Mouse (Mus musculus) left cerebral cortex, adult 18-20 months (tissue): ENCODE measurements at regions not wholly inside any gene's neighbourhood (a gene's known extent, or its start where the extent isn't known, plus 50 kb on each side); places are given as distances from the start of the nearest gene placed in this dataset.

Source experiments
- DNase-seq, 2 experiments: peaks; one replicate each; pipeline ENCODE4 v3.0.0; 2021 to 2022; ENCODE audit warnings: low spot score in 2 of 2, mixed read lengths in 1 of 2

DNA sequence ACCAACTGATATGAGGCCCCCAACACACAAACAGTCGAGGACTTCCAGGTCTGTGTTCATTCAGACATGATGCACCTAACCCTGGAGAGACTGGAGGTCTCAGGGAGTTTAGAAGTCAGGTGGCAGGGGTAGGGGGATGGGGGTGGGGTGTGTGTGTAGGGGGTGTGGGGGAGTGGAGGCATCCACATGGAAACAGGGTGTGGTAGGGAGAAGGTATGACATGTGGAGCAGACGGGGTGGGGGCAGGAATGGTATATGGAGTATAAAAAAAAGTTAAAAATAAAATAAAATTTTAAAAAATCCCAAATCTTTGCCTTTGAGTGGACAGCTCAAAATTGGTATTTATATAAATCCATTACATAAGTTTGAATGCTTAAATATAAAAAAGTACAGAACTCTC is 282.3 kb downstream of the Isl1 start:
- DNase-seq: no peak

DNA sequence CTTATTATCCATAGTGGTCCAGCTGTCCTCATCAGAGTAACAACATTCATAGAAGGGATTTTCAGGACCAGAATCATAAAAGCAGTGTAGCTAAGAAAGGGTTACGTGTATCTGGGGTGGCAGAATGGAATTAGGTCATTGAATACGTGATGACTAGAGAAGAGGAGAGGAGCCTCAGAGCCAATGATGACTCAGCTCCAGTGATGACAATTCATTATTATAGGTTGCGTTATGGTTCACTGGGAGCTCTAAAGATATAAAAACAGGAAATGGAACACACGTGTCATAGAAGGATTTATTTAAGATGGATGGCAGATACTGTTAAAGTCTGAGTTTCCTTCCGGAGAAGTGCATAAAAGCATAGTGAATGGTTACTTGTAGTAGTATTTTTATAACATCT is 291.6 kb downstream of the Isl1 start:
- DNase-seq: no peak

DNA sequence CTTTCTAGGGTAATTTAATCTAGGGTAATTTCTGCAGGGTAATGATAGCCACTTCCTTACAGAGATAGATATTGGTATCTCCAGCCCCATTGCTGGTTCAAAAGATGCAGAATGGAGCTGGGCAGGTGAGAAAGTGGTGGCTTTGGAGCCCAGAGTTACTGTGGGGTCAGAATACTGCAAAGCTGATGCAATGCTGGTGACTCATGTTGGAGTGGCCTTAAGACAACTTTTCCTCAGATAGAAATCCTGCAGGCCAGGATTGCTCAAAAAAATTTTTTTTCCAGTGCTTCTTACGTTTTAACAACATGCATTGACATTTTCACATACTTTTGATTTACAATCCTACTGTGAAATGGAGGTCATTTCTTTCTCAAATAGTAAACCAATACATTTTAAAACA is 305.8 kb downstream of the Isl1 start:
- no peak for DNase-seq

DNA sequence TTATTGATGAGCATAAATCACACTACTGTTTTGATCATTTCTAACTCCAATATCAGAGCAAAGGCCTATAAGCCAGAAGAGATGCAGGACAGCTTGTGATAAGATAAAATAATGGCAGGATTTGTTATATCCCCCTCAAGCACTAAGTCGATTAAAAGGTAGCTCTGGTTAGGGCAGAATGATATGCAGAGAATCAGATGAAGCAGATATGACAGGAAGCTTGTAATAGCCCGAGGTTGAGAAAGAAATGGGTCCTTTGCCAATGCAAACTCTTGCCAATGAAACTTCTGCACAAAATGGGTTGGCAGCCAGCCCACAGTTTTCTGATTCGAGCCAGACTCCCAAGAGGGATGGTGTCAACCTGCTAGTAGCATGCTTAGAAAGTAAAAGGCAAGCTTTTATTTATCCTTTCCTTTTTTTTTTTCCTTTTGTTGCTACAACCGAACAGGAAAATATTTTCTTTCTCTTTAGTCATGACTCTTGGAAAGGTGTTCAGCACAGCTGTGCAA is 307.0 kb downstream of the Isl1 start:
- DNase-seq: peak; percentile 20 to 56

DNA sequence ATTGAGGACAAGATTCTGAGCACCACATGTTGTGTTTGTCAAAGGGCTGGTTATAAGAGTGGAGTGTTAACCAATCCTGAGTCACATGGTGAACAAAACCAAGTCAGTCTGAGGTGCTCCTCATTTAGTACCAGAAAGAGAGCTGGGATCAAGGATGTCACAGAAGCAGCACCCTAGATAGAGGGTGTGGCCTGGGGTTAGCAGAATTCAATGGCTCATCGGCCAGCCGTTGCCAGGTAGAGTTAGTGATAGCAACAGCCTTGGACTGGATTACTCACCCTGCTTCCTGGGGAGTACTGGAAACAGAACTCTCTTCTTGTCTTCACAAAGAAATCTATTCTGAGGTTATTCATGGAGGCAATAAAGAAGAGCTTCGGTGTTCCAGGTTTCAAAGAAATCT is 318.9 kb downstream of the Isl1 start:
- no peak for DNase-seq

DNA sequence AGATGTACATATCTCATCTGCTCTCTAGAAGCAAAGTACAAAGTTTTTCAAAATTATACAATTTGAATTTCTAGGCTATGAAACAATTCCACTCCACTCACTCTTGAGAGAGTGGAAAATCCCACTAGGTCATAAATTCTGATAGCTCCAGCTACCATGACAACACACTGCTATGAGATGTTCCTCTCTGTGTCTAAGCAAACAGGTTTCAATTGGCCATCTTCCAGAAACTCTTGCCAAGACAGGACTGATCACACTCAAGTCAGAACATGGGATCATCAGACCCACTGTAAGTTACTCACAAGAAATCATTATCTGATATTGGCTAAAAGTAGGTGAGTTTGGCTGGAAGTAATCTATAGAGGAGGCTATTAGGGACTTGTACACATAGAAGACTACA is 320.4 kb downstream of the Isl1 start:
- no peak for DNase-seq

DNA sequence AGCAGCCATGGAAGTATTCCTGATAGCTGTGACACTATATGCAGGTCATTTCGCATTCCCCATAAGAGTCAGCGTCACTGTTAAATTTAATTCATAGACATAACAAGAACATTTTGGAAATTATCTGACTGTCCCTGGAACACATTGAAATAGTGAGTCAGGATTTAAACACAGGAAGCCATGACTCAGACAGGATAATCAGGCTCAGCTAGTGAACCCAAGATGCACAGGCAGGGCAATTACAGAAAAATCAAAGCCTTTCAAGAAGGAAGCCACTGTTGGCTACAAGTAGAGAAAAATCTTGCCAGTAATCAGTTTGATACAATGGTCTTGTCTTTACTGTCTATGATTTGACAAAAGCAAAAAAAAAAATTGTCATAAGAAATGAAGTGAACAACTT is 323.2 kb downstream of the Isl1 start:
- no peak for DNase-seq

DNA sequence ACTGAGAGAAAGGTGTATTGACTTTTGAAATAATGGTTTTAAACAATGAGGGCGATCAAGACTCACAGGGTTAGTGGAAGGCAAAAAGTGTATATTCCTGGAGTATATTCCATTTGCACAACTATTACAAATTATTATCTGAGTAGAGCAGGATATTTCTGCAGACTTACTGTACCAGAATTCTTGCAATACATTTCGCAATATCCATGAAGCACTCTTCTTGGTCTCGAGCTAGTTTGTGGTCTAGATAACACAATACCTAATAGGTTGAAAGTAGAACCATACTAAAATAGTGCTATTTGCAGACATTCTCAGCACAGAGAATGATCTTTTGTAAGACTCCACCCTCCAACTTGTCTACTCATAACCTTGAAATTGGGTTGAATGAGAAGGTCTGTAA is 323.8 kb downstream of the Isl1 start:
- no peak for DNase-seq

DNA sequence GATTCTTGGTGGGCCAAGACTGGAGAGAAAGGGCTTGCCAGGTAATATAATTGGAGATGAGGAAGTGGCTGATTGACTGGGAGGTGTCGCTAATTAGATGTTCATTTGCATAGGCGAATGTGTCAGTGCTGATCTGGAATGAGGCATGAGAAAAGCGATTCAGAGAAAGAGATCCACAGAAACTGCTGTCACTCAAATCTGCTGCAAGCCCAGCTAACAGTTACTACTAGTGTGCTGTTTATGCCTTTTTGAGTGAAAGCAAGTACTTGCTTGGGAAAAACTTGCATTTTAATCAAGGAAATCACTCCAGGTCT is 331.6 kb downstream of the Isl1 start:
- DNase-seq: no peak

DNA sequence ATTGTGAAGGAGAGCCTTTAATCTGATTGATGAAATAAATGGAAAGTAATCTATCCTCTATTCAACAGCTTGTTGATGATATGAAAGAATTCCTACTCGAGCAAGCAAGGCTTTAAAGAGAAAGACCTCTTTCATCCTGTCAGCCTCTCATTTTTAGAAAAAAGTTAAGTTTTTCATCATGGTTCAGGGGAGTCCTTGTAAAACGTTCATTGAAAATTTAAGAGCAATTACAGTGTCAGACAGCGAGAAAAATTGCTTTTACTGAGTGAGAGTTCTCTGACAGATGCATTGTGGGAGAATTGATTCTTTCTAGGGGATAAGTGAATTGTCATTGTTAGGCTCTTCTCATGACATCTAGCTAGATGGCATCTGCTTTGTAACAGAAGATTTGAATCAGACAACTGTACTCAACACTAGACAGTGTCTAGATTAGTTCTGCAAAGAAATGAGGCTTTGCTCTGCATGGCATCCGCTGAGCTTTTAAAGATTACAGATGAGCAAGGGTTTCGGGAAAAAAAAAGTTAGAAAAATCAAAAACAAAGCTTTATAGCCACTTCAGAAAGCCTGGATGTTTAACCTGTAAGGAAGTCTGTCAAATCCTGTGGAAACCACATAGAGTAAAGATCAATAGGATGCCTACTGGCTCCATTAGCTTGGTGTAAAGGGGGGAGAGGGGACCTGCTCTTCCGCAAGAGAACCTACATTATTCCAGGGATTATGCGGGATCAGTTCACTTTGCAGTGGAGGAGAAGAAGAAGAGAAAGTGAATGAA is 332.2 kb downstream of the Isl1 start:
- DNase-seq: no peak
